Mouse (Mus musculus) liver, embryonic 11.5 days (tissue): ENCODE data around the gene F12. TPM values are rescaled to one million over a fixed set of nuclear protein-coding genes. Genes with fewer than 3 reads are reported as not detected.
A peak's percentile ranks its signal among the peaks of the same experiment; 100 is the strongest.
"Not testable (repeated sequence)": the region's sequence is repeated elsewhere in the genome, so short reads cannot be mapped to it uniquely, and the experiment has no call there.

ENCODE experiments used
- ATAC-seq: fragments of 200-750 bp; cut with Nextera tagmentation; replicated peaks from 2 replicates; pipeline ENCODE4 v1.8.0; 2017; ENCODE audit warnings: moderate number of reproducible peaks, mild to moderate bottlenecking, moderate TSS enrichment, moderate library complexity; ENCODE audit not compliant: low FRiP score
- DNase-seq: peaks from one replicate; pipeline ENCODE4 v3.0.0-alpha.2; 2017; ENCODE audit warnings: low spot score
- H3K27ac ChIP-seq: fragments of 300-500 bp; sonication (generic); 2 replicates; pipeline ENCODE4 v1.5.1; 2014; ENCODE audit warnings: mild to moderate bottlenecking, low read depth, low read length, control low read depth
- H3K27me3 ChIP-seq: fragments of 300-500 bp; sonication (generic); replicated peaks from 2 replicates; pipeline ENCODE4 v1.6.1; 2014; ENCODE audit warnings: low read length, mixed read lengths; ENCODE audit not compliant: control insufficient read depth, insufficient read depth
- H3K36me3 ChIP-seq: fragments of 300-500 bp; sonication (generic); 2 replicates; pipeline ENCODE4 v1.6.1; 2014; ENCODE audit warnings: mild to moderate bottlenecking, low read length, moderate library complexity, mixed read lengths; ENCODE audit not compliant: control insufficient read depth, insufficient read depth
- H3K4me1 ChIP-seq: fragments of 300-500 bp; sonication (generic); replicated peaks from 2 replicates; pipeline ENCODE4 v1.6.1; 2014; ENCODE audit warnings: low read length, mixed read lengths; ENCODE audit not compliant: control insufficient read depth, insufficient read depth
- H3K4me2 ChIP-seq: fragments of 300-500 bp; sonication (generic); 2 replicates; pipeline ENCODE4 v1.6.1; 2014; ENCODE audit warnings: mild to moderate bottlenecking, control low read depth, moderate library complexity
- H3K4me3 ChIP-seq: fragments of 300-500 bp; sonication (generic); 2 replicates; pipeline ENCODE4 v1.5.1; 2014; ENCODE audit warnings: low read depth, low read length, control low read depth
- H3K9ac ChIP-seq: fragments of 300-500 bp; sonication (generic); 2 replicates; pipeline ENCODE4 v1.6.1; 2014; ENCODE audit warnings: low read depth, low read length, control low read depth
- H3K9me3 ChIP-seq: fragments of 300-500 bp; sonication (generic); 2 replicates; pipeline ENCODE4 v1.6.1; 2016; ENCODE audit warnings: low read length, inconsistent platforms, mixed read lengths; ENCODE audit not compliant: control insufficient read depth
- WGBS: fragments of 180-500 bp; shearing (Covaris S2); extraction: QIAGEN DNeasy Blood & Tissue Kit; methylation state at CpG from one replicate; pipeline ENCODE4 v1.1.7; 2014; 5-methylcytosine and 5-hydroxymethylcytosine counted together
- polyA plus RNA-seq: library from polyadenylated mRNA; unstranded; fragments of >200 nt; fragmentation: Nextera tagmentation; extraction: Ambion mirVana; gene quantifications from 2 replicates; pipeline ENCODE4 v1.2.1, GENCODE M21; 2014

F12 gene
- polyA plus RNA-seq, 1 experiment from 2014 or later, result 62.3 TPM

GRCm38 (mm10) chr13:55446483-55447105, 20.0 kb upstream of the F12 start:
- WGBS, result 53% methylated on average over 6 of the region's 6 CpGs
- Histone ChIP-seq H3K9me3 (no peaks in the 10 kb centered on the region), H3K36me3 (peaks cover 18% of the 10 kb centered on the region), H3K4me1 (peaks cover 34% of the 10 kb centered on the region), H3K4me2 (peak overlapping the region; percentile 95), H3K27ac (peak overlapping the region; percentile 97), H3K9ac (peak overlapping the region; percentile 96), H3K4me3 (peak overlapping the region; percentile 90), H3K27me3 (no peaks in the 10 kb centered on the region)
- ATAC-seq (peak; percentile 51), DNase-seq (no peak)

- ATAC-seq (no peak), DNase-seq (no peak)
- Histone ChIP-seq H3K4me3 (peak overlapping the region; percentile 90), H3K27ac (peak overlapping the region; percentile 97), H3K9me3 (no peaks in the 10 kb centered on the region), H3K4me1 (peaks cover 34% of the 10 kb centered on the region), H3K9ac (peak overlapping the region; percentile 96), H3K4me2 (peak overlapping the region; percentile 95), H3K27me3 (no peaks in the 10 kb centered on the region), H3K36me3 (peaks cover 8% of the 10 kb centered on the region)
- WGBS, result under 1% methylated on average over 63 of the region's 66 CpGs
These were observed 18.9 kb upstream of the F12 start for GRCm38 (mm10) chr13:55445361-55446091.

GRCm38 (mm10) chr13:55444937-55445315, 18.3 kb upstream of the F12 start, which contains the start of gene Grk6:
Gene Grk6 (plus strand): TSS chr13:55445072.
- Histone ChIP-seq H3K4me3 (peak within 1 kb of the TSS; percentile 90), H3K9ac (peak within 1 kb of the TSS; percentile 96), H3K36me3 (peaks cover 2% of the 10 kb centered on the region; the same call in 1 of the 2 replicates), H3K4me1 (peaks cover 33% of the 10 kb centered on the region), H3K27me3 (no peaks in the 10 kb centered on the region), H3K4me2 (peak within 1 kb of the TSS; percentile 95), H3K9me3 (no peaks in the 10 kb centered on the region), H3K27ac (peak within 1 kb of the TSS; percentile 97)
- ATAC-seq, result peak; percentile 94
- WGBS, result 1% methylated on average over 34 of the region's 35 CpGs
- peak; percentile 99 for DNase-seq

- Histone ChIP-seq H3K9me3 (no peaks in the 10 kb centered on the region), H3K27ac (peak overlapping the region; percentile 54), H3K9ac (peak overlapping the region; percentile 59; the same call in 1 of the 2 replicates), H3K4me2 (peak overlapping the region; percentile 95), H3K36me3 (no peaks in the 10 kb centered on the region; the same call in 1 of the 2 replicates), H3K4me3 (peak overlapping the region; percentile 90), H3K4me1 (peaks cover 31% of the 10 kb centered on the region), H3K27me3 (no peaks in the 10 kb centered on the region)
- 2% methylated on average over 33 of the region's 33 CpGs for WGBS
- DNase-seq, result no peak
- peak; percentile 56 for ATAC-seq
These were observed 17.8 kb upstream of the F12 start for GRCm38 (mm10) chr13:55444286-55444936.

- Histone ChIP-seq H3K4me1 (peaks cover 27% of the 10 kb centered on the region), H3K27ac (no peak overlapping the region; the same call in 1 of the 2 replicates), H3K4me3 (peak overlapping the region; percentile 90), H3K4me2 (peak overlapping the region; percentile 95), H3K36me3 (no peaks in the 10 kb centered on the region; the same call in 1 of the 2 replicates), H3K9ac (peak overlapping the region; percentile 59; the same call in 1 of the 2 replicates), H3K9me3 (no peaks in the 10 kb centered on the region), H3K27me3 (no peaks in the 10 kb centered on the region)
- 44% methylated on average over 9 of the region's 9 CpGs for WGBS
- DNase-seq, result no peak
- no peak for ATAC-seq
These were observed 17.2 kb upstream of the F12 start for GRCm38 (mm10) chr13:55443799-55444285.

- not testable (repeated sequence) for DNase-seq, ATAC-seq, H3K4me2 ChIP-seq, H3K4me1 ChIP-seq, H3K27me3 ChIP-seq, H3K27ac ChIP-seq, H3K9ac ChIP-seq, H3K36me3 ChIP-seq, H3K4me3 ChIP-seq, H3K9me3 ChIP-seq
- WGBS, result 72% methylated on average over 14 of the region's 15 CpGs
These were observed 10.6 kb upstream of the F12 start for GRCm38 (mm10) chr13:55437111-55437629.

- H3K9ac ChIP-seq, result no peak overlapping the region
- no peak overlapping the region for H3K27ac ChIP-seq
- H3K4me2 ChIP-seq, result no peak overlapping the region
- H3K9me3 ChIP-seq, result no peaks in the 10 kb centered on the region
- no peaks in the 10 kb centered on the region for H3K36me3 ChIP-seq
- H3K27me3 ChIP-seq, result no peaks in the 10 kb centered on the region
- 51% methylated on average over 10 of the region's 10 CpGs for WGBS
- ATAC-seq (no peak), DNase-seq (no peak)
- H3K4me1 ChIP-seq, result no peaks in the 10 kb centered on the region
- no peak overlapping the region for H3K4me3 ChIP-seq
These were observed 5.5 kb upstream of the F12 start for GRCm38 (mm10) chr13:55431889-55432685.

GRCm38 (mm10) chr13:55430566-55430965, 4.0 kb upstream of the F12 start:
- Histone ChIP-seq H3K4me1 (no peaks in the 10 kb centered on the region), H3K4me2 (no peak overlapping the region), H3K9ac (no peak overlapping the region), H3K27ac (no peak overlapping the region), H3K4me3 (no peak overlapping the region), H3K9me3 (no peaks in the 10 kb centered on the region), H3K36me3 (no peaks in the 10 kb centered on the region), H3K27me3 (no peaks in the 10 kb centered on the region)
- WGBS, result 76% methylated on average over 2 of the region's 2 CpGs
- ATAC-seq, result no peak
- DNase-seq, result no peak
